Mouse (Mus musculus) monocyte, adult 5-6 weeks (primary cell): ENCODE results near the gene Olfr904. TPM values are rescaled to one million over a fixed set of nuclear protein-coding genes. Genes with fewer than 3 reads are reported as not detected.
A peak's percentile ranks its signal among the peaks of the same experiment; 100 is the strongest.
"Not testable (repeated sequence)": the region's sequence is repeated elsewhere in the genome, so short reads cannot be mapped to it uniquely, and the experiment has no call there.

Experiments used
- ATAC-seq: fragments of 153-309, 156-312 bp; replicated peaks from 2 replicates; pipeline ENCODE4 v1.8.0; 2017; ENCODE audit warnings: mild to moderate bottlenecking; ENCODE audit not compliant: low TSS enrichment, insufficient number of reproducible peaks, severe bottlenecking, poor library complexity, low FRiP score
- total RNA-seq: library from RNA; stranded (forward); fragments of 200-1000, 200-491, 200-594 nt; gene quantifications from 3 replicates; pipeline ENCODE4 v1.2.3, GENCODE M21; 2017

Gene Olfr904
- total RNA-seq: not detected in 3 replicates

DNA sequence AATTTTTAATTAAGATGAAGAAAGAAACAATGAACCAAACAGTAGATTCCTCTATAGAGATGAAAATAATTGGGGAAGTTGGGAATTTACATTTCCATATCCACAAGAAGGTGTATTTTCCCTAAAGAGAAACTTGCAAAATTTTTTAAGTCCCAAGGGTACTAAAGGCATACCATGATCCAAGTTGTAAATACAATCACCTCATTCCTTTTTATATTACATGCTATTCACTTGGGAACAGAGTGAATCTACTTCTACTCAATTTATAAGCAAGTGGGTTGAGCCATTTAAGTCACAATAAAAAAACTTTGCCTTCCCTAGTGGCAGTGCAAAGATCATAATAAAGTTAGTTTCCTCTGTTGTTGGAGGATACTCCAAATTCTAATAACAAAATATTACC lies at the start of gene Olfr904:
TSS of gene Olfr904 (plus strand) at position 301 of the 400 bp plus-strand sequence.
- ATAC-seq: no peak

DNA sequence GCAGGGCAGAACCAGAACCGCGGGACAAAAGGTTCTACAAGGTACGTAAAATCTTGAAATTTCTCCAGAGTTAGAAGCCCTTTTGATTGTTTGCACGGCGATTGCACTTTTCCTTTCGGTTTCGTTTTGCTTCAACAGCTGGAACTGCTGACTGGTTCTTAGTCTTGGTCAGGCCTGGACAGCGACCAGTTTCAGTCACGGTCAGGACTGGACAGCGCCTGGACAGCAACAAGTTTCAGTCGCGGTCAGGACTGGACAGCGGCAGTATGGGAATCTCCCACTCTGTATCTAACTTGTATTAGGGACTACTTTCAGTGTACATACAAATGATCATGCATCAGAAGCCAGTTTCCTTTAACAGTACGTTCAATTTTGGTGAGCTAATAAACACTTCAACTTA lies 49.4 kb upstream of the Olfr904 start:
- not testable (repeated sequence) for ATAC-seq

DNA sequence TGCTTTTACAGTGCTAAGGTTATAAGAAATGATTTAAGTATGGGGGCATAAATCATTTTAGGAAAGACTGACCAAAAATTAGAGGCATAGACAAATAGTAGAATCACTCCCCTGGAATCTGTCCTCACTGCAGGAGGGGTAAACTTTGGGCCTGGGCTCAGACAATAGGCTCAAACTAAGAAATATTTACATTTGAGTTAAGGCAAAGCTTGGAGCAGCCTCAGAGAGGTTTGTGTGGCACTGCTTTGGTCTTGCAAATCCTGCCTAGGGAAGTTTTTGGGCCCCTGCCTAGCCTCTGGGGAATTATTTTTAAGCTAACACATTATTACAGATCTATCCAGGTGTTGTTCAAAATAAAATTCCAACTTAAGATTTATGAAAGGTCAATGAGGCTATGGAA lies 39.1 kb upstream of the Olfr904 start:
- no peak for ATAC-seq

GRCm38 (mm10) chr9:38427026-38427425 lies 35.9 kb upstream of the Olfr904 start:
- ATAC-seq: no peak

DNA sequence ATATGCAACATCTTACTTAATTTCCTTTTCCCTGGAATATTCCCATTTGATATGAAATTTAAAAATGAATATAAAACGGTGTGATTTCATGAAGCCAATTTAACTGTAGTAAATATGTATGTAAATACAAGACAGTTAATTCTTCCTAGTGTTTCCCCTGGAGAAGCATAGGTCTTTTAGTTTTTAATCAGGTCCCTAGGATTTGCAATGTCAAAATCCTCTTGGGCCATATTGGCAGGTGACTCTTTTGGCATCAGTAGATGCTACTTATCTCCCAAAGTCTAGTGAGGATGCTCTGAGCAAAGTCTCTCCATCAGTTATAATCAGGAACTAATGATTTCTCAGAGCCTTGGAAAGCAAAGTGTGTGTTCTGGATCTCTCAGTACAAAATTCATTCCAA lies 33.8 kb upstream of the Olfr904 start, which contains the start of gene Olfr901:
TSS of gene Olfr901 (plus strand) at position 301 of the 400 bp plus-strand sequence.
- ATAC-seq: no peak

GRCm38 (mm10) chr9:38447352-38447751 lies 15.6 kb upstream of the Olfr904 start, which contains the start of gene Olfr902:
Gene Olfr902, plus strand, starts transcription at chr9:38447652.
- ATAC-seq: no peak

DNA sequence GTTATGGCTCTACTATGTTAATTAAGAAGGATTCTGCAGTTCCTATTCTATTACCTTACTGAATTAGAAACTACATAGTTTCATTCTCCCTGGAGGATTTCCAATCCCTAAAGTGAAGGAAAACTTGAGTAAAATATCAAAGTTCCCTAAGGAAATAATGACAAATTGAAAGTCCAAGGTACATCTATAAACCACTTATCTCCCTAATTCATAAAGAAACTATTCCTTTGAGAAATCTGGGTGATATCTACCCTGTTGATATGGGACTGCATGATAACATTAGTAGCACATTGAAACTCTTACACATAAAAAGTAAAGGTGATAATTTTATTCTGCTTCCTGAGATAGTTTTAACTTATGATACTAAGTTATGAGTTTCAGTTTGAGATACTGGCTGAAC lies 7.9 kb downstream of the Olfr904 start, which contains the start of gene Olfr905:
TSS of gene Olfr905 (plus strand) at position 301 of the 400 bp plus-strand sequence.
- no peak for ATAC-seq

DNA sequence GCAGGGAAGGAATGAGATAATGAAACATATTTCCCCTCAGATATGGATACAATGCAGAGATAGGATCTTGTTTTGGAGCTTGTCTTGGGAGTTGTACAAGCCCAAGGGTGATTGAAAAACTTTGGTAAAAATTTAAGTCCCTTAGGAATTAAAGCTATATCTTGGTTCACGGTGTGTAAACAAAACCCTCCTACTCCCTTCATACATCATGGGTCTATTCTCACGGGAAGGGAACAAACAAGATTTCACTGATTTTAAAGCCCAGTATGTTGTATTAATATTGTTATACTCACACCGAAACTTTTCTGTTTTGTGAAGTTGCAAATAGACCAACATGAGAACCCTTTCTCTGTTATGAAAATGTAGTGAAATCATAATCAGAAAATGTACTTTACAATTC lies 23.8 kb downstream of the Olfr904 start, which contains the start of gene Olfr906:
TSS of gene Olfr906 (plus strand) at position 301 of the 400 bp plus-strand sequence.
- ATAC-seq: no peak

DNA sequence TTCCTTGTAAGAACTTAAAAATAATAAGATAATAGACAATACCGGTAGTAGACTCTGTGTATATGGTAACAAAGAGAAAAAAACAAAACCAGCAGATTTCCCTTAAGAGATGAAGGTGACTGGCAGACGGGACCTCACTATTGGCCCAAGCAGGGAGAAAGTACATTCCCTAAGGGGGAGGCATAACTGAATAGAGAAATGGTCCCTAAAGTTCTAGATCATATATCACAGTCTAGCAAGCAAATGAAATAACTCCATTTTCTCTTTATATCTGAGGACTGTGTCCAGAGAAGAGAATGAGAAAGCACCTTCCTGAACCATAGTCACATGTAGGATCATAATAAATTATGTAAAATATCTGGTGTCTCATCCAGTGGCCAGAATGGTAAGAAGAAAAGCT lies 32.6 kb downstream of the Olfr904 start, which contains the start of gene Olfr907:
TSS of gene Olfr907 (plus strand) at position 301 of the 400 bp plus-strand sequence.
- ATAC-seq: no peak

DNA sequence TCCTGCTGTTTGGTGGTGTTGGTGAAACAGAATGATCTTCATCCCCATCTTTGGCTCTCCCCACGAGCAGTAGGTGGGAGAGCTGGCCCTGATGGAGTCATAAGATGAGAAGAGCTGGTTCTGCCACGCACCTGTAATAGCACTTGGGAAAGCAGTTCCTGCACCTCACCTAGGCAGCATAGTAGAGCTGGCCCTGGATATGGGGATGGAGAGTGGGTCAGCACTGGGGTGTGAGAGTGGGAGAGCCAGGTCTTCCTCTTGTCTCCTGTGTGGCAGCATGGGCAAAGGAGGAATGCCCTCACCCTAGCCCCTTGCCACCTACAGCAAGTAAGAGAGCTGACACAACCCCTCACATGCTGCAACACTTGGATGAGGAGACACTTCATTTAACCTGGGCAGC lies 49.4 kb downstream of the Olfr904 start:
- ATAC-seq: 0 out of 2 replicates have a peak, but pooled peaks have one; percentile 17

Other genes starting within 250 kb of the Olfr904 start
- gene Olfr894, start 245.1 kb upstream of the Olfr904 start, total RNA-seq: not detected in 3 replicates
- gene Olfr143, start 210.4 kb upstream of the Olfr904 start, total RNA-seq: not detected in 3 replicates
- gene Olfr895, start 195.3 kb upstream of the Olfr904 start, total RNA-seq: not detected in 3 replicates
- not detected in 3 replicates for gene Olfr896-ps1, start 172.0 kb upstream of the Olfr904 start, total RNA-seq
- 0.32 TPM in 1 of 3 replicates, not detected in the others for gene Olfr25, start 134.1 kb upstream of the Olfr904 start, total RNA-seq
- gene Olfr898, start 114.7 kb upstream of the Olfr904 start, total RNA-seq: not detected in 3 replicates
- not detected in 3 replicates for gene Olfr250, start 96.2 kb upstream of the Olfr904 start, total RNA-seq
- not detected in 3 replicates for gene Olfr251, start 86.1 kb upstream of the Olfr904 start, total RNA-seq
- gene Olfr147, start 61.4 kb upstream of the Olfr904 start, total RNA-seq: not detected in 3 replicates
- gene Olfr901, start 33.7 kb upstream of the Olfr904 start, total RNA-seq: not detected in 3 replicates
- gene Olfr902, start 15.5 kb upstream of the Olfr904 start, total RNA-seq: not detected in 3 replicates
- not detected in 3 replicates for gene Olfr905, start 8.0 kb downstream of the Olfr904 start, total RNA-seq
- not detected in 3 replicates for gene Olfr906, start 23.9 kb downstream of the Olfr904 start, total RNA-seq
- not detected in 3 replicates for gene Olfr907, start 32.7 kb downstream of the Olfr904 start, total RNA-seq
- not detected in 3 replicates for gene Olfr911-ps1, start 58.4 kb downstream of the Olfr904 start, total RNA-seq
- not detected in 3 replicates for gene Olfr910, start 74.7 kb downstream of the Olfr904 start, total RNA-seq
- not detected in 3 replicates for gene Olfr912, start 117.0 kb downstream of the Olfr904 start, total RNA-seq
- not detected in 3 replicates for gene Olfr913, start 129.6 kb downstream of the Olfr904 start, total RNA-seq
- gene Olfr914, start 142.0 kb downstream of the Olfr904 start, total RNA-seq: not detected in 3 replicates
- gene Olfr916, start 196.7 kb downstream of the Olfr904 start, total RNA-seq: not detected in 3 replicates
- gene Olfr917, start 202.7 kb downstream of the Olfr904 start, total RNA-seq: not detected in 3 replicates
- gene Olfr918, start 211.5 kb downstream of the Olfr904 start, total RNA-seq: not detected in 3 replicates
- not detected in 3 replicates for gene Olfr919, start 240.5 kb downstream of the Olfr904 start, total RNA-seq